Mouse (Mus musculus): ENCODE results near the gene Clrn3.

- TF ChIP-seq CTCF (conservative IDR thresholded peaks at IDR 0.05 in 1 of 2, IDR thresholded peaks at IDR 0.05 in 1 of 2; ENCODE audit: low read depth in 2 of 2, low read length in 2 of 2) (no peak), BHLHE40 (IDR thresholded peaks at IDR 0.05; ENCODE audit: low read depth, low read length) (no peak), ZNF384 (IDR thresholded peaks at IDR 0.05; ENCODE audit: low read depth, low read length) (no peak), MXI1 (IDR thresholded peaks at IDR 0.05; ENCODE audit: low read depth, low read length) (no peak), EP300 (IDR thresholded peaks at IDR 0.05; ENCODE audit: low read length) (no peak)
Observed at GRCm38 (mm10) chr7:135545957-135546356, 17.5 kb upstream of the Clrn3 start.
